Mouse (Mus musculus): ENCODE results near the gene E130114P18Rik. TPM values are rescaled to one million over a fixed set of nuclear protein-coding genes. Genes with fewer than 3 reads are reported as not detected.
A peak's percentile ranks its signal among the peaks of the same experiment; 100 is the strongest.

Gene E130114P18Rik
- polyA plus RNA-seq, 1 experiment from 2014 or later, result 0.25 TPM

DNA sequence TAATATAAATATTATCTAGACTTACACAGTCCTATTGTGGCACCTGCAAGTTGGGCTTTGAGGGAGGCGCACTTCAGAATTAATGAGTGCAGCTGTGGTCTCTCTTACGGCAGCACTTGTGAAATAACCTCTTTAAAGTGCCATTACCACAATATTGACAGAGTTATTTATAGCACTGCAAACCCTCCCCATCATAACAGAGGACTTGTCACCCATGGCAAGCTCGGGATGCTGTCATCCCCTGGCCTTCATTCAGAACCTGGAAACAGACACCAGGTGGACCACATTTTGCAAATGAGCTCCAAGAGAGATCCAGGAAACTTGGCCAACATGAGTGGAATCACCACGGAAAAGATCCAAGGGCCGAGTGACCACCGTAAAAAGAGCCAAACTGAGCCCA is 63.3 kb downstream of the E130114P18Rik start:
- no peak overlapping the region for H3K27ac ChIP-seq
- no peaks in the 10 kb centered on the region for H3K27me3 ChIP-seq
- no peaks in the 10 kb centered on the region for H3K36me3 ChIP-seq
- no peak overlapping the region for H3K9ac ChIP-seq
- H3K4me1 ChIP-seq (replicated peaks), result 0 out of 2 replicates have a peak, but pooled peaks cover 3% of the 10 kb centered on the region
- H3K4me3 ChIP-seq, result no peak overlapping the region
- WGBS, result 58% methylated on average over 6 of the region's 6 CpGs
- H3K4me2 ChIP-seq, result no peak overlapping the region
- no peaks in the 10 kb centered on the region for H3K9me3 ChIP-seq (replicated peaks)
- no peak for ATAC-seq (replicated peaks; ENCODE audit: insufficient number of reproducible peaks, insufficient read depth, low FRiP score, low read depth)

DNA sequence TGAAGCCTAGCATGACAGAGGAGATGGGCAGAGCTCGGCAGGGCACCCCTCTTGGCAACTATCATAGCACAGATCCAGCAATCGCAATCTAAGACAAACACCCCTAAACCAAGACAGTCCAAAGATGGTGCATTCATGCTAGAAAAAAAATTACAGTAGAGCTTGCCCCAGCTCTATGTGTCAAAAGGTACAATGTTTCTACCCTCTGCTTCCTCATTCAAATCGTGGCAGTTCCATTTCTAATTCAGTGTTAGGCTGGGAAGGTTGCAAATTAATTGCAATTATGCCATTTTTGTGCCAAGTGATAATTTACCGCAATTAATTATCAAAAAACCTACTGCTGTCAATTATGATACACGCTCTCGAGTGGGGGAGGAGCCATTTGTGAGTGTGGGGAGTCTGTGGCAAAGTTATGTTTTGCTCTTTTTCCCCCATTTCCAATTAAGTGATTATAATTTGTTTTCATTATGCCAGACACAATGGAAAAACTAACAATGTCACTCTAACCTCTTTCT is 63.7 kb downstream of the E130114P18Rik start:
- no peak overlapping the region for H3K4me2 ChIP-seq
- no peaks in the 10 kb centered on the region for H3K9me3 ChIP-seq (replicated peaks)
- no peaks in the 10 kb centered on the region for H3K36me3 ChIP-seq
- no peak overlapping the region for H3K9ac ChIP-seq
- H3K4me3 ChIP-seq, result no peak overlapping the region
- H3K27me3 ChIP-seq, result no peaks in the 10 kb centered on the region
- 0 out of 2 replicates have a peak, but pooled peaks cover 3% of the 10 kb centered on the region for H3K4me1 ChIP-seq (replicated peaks)
- H3K27ac ChIP-seq, result no peak overlapping the region
- 81% methylated on average over 6 of the region's 6 CpGs for WGBS
- ATAC-seq (replicated peaks; ENCODE audit: insufficient number of reproducible peaks, insufficient read depth, low FRiP score, low read depth), result no peak

DNA sequence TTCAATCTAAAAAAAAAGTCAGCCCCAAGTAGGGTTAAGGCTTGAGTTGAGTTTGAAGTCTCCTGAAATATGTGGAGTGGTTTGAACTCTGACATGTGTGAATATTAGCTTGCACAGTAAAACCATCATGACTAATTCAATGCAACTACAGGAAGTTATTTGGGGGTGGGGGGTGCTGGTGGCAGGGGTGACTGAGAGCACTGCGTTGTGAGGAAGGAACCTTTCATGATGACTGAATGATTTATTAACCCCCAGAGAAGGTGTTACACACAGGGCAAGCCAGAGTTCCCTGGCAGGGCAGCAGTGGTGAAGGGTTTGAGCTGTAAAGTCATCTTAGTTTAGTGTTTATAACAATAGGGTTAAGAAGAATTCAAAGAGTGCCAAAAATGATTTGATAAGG is 65.3 kb downstream of the E130114P18Rik start:
- Histone ChIP-seq H3K27ac (no peak overlapping the region), H3K36me3 (no peaks in the 10 kb centered on the region), H3K4me1 (replicated peaks) (0 out of 2 replicates have a peak, but pooled peaks cover 3% of the 10 kb centered on the region), H3K9me3 (replicated peaks) (no peaks in the 10 kb centered on the region), H3K27me3 (no peaks in the 10 kb centered on the region), H3K9ac (no peak overlapping the region), H3K4me2 (no peak overlapping the region), H3K4me3 (no peak overlapping the region)
- 26% methylated on average over 1 of the region's 1 CpGs for WGBS
- no peak for ATAC-seq (replicated peaks; ENCODE audit: insufficient number of reproducible peaks, insufficient read depth, low FRiP score, low read depth)

- H3K36me3 ChIP-seq, result no peaks in the 10 kb centered on the region
- no peaks in the 10 kb centered on the region for H3K9me3 ChIP-seq (replicated peaks)
- H3K27ac ChIP-seq, result no peak overlapping the region
- no peak overlapping the region for H3K9ac ChIP-seq
- no peak overlapping the region for H3K4me3 ChIP-seq
- H3K27me3 ChIP-seq, result no peaks in the 10 kb centered on the region
- H3K4me2 ChIP-seq, result no peak overlapping the region
- H3K4me1 ChIP-seq (replicated peaks), result peaks cover 6% of the 10 kb centered on the region; the same call in 1 of the 2 replicates
- 58% methylated on average over 9 of the region's 9 CpGs for WGBS
- ATAC-seq (replicated peaks; ENCODE audit: insufficient number of reproducible peaks, insufficient read depth, low FRiP score, low read depth), result no peak
Observed at GRCm38 (mm10) chr4:97710048-97710765, 67.7 kb downstream of the E130114P18Rik start.

DNA sequence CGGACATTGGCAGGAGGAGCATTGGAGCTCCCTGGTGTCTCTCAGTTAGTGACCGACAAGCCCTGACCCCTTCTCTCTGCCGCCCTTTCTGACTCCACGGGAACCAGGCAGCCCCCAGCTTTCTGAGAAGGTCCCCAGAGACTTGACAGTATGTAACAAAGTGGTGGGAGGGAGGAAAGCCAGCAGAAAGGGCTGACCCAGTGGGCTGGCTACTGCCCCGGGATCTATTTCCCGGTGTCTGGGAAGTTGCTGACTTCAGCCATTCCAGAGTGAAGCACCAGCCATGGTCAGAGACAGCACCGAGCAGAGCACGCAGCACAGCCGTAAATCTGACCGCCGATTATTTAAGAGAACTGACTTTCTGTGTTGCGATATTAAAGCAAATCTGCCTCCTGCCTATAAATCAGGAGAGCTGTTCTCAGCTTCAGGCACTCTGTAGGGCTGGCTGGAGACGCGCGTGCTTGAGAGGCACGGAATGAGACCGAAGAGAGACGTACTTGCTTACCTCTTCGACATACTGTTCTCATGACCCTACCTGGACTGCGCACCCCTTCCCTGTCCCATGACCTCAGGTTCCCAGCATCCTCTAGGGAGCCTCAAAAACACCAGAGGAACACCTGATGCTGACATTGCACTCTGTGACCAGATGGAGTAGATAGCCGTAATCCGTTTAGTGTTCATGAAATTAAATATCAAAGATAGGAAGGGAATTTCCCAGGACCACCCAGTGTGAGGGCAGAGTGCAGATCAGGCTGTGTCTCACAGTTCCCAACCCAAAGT is 70.3 kb downstream of the E130114P18Rik start:
- no peak overlapping the region for H3K4me3 ChIP-seq
- H3K27me3 ChIP-seq, result no peaks in the 10 kb centered on the region
- H3K9me3 ChIP-seq (replicated peaks), result no peaks in the 10 kb centered on the region
- no peak overlapping the region; the same call in 1 of the 2 replicates for H3K4me2 ChIP-seq
- H3K4me1 ChIP-seq (replicated peaks), result peaks cover 3% of the 10 kb centered on the region; the same call in 1 of the 2 replicates
- H3K27ac ChIP-seq, result no peak overlapping the region
- no peak for ATAC-seq (replicated peaks; ENCODE audit: insufficient number of reproducible peaks, insufficient read depth, low FRiP score, low read depth)
- H3K9ac ChIP-seq, result no peak overlapping the region
- no peaks in the 10 kb centered on the region for H3K36me3 ChIP-seq
- WGBS, result 68% methylated on average over 22 of the region's 22 CpGs

GRCm38 (mm10) chr4:97696684-97697615 is 80.9 kb downstream of the E130114P18Rik start:
- H3K4me1 ChIP-seq (replicated peaks), result no peaks in the 10 kb centered on the region
- no peaks in the 10 kb centered on the region for H3K9me3 ChIP-seq (replicated peaks)
- H3K4me2 ChIP-seq, result no peak overlapping the region
- H3K4me3 ChIP-seq, result no peak overlapping the region
- no peaks in the 10 kb centered on the region for H3K36me3 ChIP-seq
- no peak overlapping the region for H3K27ac ChIP-seq
- H3K9ac ChIP-seq, result no peak overlapping the region
- 75% methylated on average over 7 of the region's 7 CpGs for WGBS
- no peak for ATAC-seq (replicated peaks; ENCODE audit: insufficient number of reproducible peaks, insufficient read depth, low FRiP score, low read depth)
- no peaks in the 10 kb centered on the region for H3K27me3 ChIP-seq

DNA sequence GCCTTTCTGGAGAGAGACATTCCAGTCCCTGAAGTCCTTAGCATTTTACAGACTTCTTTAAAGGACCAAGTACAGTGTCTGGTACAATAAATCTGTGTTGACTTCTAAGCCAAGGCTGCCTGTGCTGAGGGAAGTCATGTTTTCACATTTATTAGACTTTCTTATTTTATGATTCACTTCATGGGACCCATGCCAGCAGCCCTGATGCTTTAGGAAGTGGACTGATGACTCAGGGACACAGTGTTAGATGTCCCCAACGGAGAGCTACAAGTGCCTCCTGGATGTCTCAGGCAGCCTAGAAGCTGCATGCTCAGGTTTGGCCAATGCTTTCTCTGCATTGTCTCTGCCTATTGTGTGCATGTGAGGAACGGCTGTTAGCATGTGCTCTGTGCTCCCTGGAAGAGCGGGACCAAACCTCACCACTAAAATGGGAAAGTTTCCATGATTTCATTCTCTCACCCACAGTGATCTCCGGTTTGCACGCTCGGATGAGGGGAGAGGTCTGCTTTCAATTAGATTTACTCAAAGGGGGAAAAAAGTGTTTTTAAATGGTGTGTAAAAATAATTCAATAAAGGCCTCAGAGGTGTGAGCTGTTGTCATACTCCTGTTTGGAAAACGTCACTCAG is 82.4 kb downstream of the E130114P18Rik start:
- WGBS, result 52% methylated on average over 7 of the region's 7 CpGs
- Histone ChIP-seq H3K27me3 (no peaks in the 10 kb centered on the region), H3K4me3 (no peak overlapping the region), H3K9ac (no peak overlapping the region), H3K4me2 (no peak overlapping the region), H3K4me1 (replicated peaks) (no peaks in the 10 kb centered on the region), H3K27ac (no peak overlapping the region), H3K36me3 (no peaks in the 10 kb centered on the region), H3K9me3 (replicated peaks) (no peaks in the 10 kb centered on the region)
- ATAC-seq (replicated peaks; ENCODE audit: insufficient number of reproducible peaks, insufficient read depth, low FRiP score, low read depth), result no peak

GRCm38 (mm10) chr4:97693931-97694330 is 83.9 kb downstream of the E130114P18Rik start:
- no peak for ATAC-seq (replicated peaks; ENCODE audit: insufficient number of reproducible peaks, insufficient read depth, low FRiP score, low read depth)
- H3K27me3 ChIP-seq, result no peaks in the 10 kb centered on the region
- H3K9ac ChIP-seq, result no peak overlapping the region
- no peak overlapping the region for H3K4me3 ChIP-seq
- no peaks in the 10 kb centered on the region for H3K9me3 ChIP-seq (replicated peaks)
- no peaks in the 10 kb centered on the region for H3K36me3 ChIP-seq
- WGBS, result 65% methylated on average over 4 of the region's 4 CpGs
- no peak overlapping the region for H3K27ac ChIP-seq
- H3K4me1 ChIP-seq (replicated peaks), result peaks cover 9% of the 10 kb centered on the region
- no peak overlapping the region for H3K4me2 ChIP-seq

DNA sequence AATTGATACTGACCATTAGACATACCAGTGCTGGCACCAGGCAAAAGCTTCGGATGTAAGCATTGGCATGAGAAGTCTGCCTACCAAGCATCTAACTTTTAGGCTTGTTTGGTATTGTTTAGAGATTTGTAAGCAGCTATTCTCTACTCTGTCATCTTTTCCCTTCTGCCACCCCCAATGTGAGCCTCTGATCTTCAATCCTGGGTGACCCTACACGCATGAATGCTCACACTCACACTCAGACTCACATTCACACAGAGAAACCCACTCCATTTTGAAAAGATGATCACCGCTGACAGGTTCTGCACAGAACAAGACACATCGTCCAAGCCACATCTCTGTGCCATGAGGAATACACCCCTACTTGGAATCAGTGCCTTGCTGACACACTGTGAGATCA is 84.8 kb downstream of the E130114P18Rik start:
- Histone ChIP-seq H3K4me1 (replicated peaks) (peaks cover 9% of the 10 kb centered on the region), H3K4me3 (no peak overlapping the region), H3K9me3 (replicated peaks) (no peaks in the 10 kb centered on the region), H3K4me2 (no peak overlapping the region), H3K9ac (no peak overlapping the region), H3K27me3 (no peaks in the 10 kb centered on the region), H3K36me3 (no peaks in the 10 kb centered on the region), H3K27ac (no peak overlapping the region)
- WGBS, result 85% methylated on average over 4 of the region's 4 CpGs
- no peak for ATAC-seq (replicated peaks; ENCODE audit: insufficient number of reproducible peaks, insufficient read depth, low FRiP score, low read depth)

DNA sequence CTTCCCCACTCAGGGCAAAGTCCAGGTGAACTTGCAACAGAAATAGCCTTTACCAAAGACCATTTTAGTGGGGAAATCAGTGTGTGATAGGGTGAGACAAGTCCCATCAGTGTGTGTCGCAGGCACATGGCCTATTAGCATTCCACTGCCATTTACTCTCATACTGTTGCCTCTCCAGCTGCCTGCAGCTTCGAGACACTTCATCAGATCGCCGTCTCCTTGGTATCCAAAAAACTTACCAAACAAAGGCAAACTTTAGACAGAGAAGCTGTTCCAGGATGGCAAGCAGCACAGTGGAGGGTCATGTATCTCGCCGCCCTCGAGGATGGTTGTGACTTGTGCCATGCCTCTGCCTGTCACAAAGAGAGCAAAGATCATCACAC is 87.5 kb downstream of the E130114P18Rik start:
- Histone ChIP-seq H3K4me1 (replicated peaks) (peaks cover 9% of the 10 kb centered on the region), H3K4me2 (no peak overlapping the region), H3K36me3 (no peaks in the 10 kb centered on the region), H3K27ac (peak overlapping the region; percentile 65), H3K27me3 (no peaks in the 10 kb centered on the region), H3K9ac (no peak overlapping the region), H3K9me3 (replicated peaks) (no peaks in the 10 kb centered on the region), H3K4me3 (no peak overlapping the region)
- WGBS, result 79% methylated on average over 7 of the region's 7 CpGs
- ATAC-seq (replicated peaks; ENCODE audit: insufficient number of reproducible peaks, insufficient read depth, low FRiP score, low read depth), result no peak

Data from heart, embryonic 15.5 days (tissue).